Mouse (Mus musculus) CH12.LX (cell line): ENCODE results near the gene Nfatc2. TPM values are rescaled to one million over a fixed set of nuclear protein-coding genes. Genes with fewer than 3 reads are reported as not detected.

Experiments
- DNase-seq: peaks from one replicate; pipeline ENCODE4 v3.0.0-alpha.2; 2013; ENCODE audit errors: extremely low read depth
- H3K27ac ChIP-seq: 2 replicates; pipeline ENCODE4 v1.5.1; 2012; ENCODE audit warnings: low read depth, mild to moderate bottlenecking, control low read depth, moderate library complexity; ENCODE audit not compliant: insufficient read depth
- H3K27me3 ChIP-seq: replicated peaks from 2 replicates; pipeline ENCODE3; 2012; ENCODE audit warnings: inconsistent platforms
- H3K36me3 ChIP-seq, 2 experiments: replicated peaks in 1 of 2; 2 replicates each; pipeline versions ENCODE3 to v1.6.1; 2012; ENCODE audit warnings: inconsistent platforms in 1 of 2, low read length in 1 of 2, mild to moderate bottlenecking in 1 of 2, mixed read lengths in 1 of 2, moderate library complexity in 1 of 2; ENCODE audit not compliant: control insufficient read depth in 1 of 2, insufficient read depth in 1 of 2
- H3K4me1 ChIP-seq, 2 experiments: 2 replicates each; pipeline ENCODE4 v1.6.1; 2012; ENCODE audit warnings: inconsistent platforms in 1 of 2, moderate library complexity in 1 of 2; ENCODE audit not compliant: insufficient read depth in 2 of 2, control insufficient read depth in 1 of 2
- H3K4me2 ChIP-seq: 2 replicates; pipeline ENCODE4 v1.6.1; 2012; ENCODE audit warnings: low read depth, mild to moderate bottlenecking, control low read depth; ENCODE audit not compliant: poor library complexity, insufficient read depth, severe bottlenecking
- H3K4me3 ChIP-seq, 3 experiments: fragments of 150-350 bp in 1 of 3; sonication (generic) in 1 of 3; replicated peaks in 1 of 3; 2 replicates each; pipeline versions ENCODE3 to v1.5.1; 2011 to 2012; ENCODE audit warnings: low read depth in 2 of 3, low read length in 2 of 3, mild to moderate bottlenecking in 2 of 3, moderate library complexity in 2 of 3, control low read depth in 1 of 3, improper control_type of control experiment in 1 of 3, inconsistent platforms in 1 of 3, mixed read lengths in 1 of 3; ENCODE audit not compliant: poor library complexity in 1 of 3
- H3K79me2 ChIP-seq: replicated peaks from 2 replicates; pipeline ENCODE4 v1.6.1; 2012; ENCODE audit warnings: mild to moderate bottlenecking, moderate library complexity; ENCODE audit not compliant: control insufficient read depth, poor library complexity, insufficient read depth, severe bottlenecking; ENCODE audit errors: extremely low read depth
- H3K9ac ChIP-seq: 2 replicates; pipeline ENCODE4 v1.6.1; 2012; ENCODE audit warnings: low read depth, mild to moderate bottlenecking, control low read depth, moderate library complexity; ENCODE audit not compliant: insufficient read depth
- H3K9me3 ChIP-seq: replicated peaks from 2 replicates; pipeline ENCODE3; 2012; ENCODE audit warnings: low read length, inconsistent platforms, mixed read lengths
- BHLHE40 ChIP-seq: IDR thresholded peaks from 2 replicates; pipeline ENCODE4 v1.6.1; 2011; ENCODE audit warnings: mild to moderate bottlenecking, low read depth, low read length, improper control_type of control experiment
- CHD2 ChIP-seq: IDR thresholded peaks from 2 replicates; pipeline ENCODE4 v1.6.1; 2011; ENCODE audit warnings: low read length, improper control_type of control experiment
- CTCF ChIP-seq, 2 experiments: IDR thresholded peaks in 1 of 2; conservative IDR thresholded peaks in 1 of 2; 2 replicates each; pipeline ENCODE4 v1.5.1; 2011 to 2012; ENCODE audit warnings: low read depth in 2 of 2, low read length in 2 of 2, improper control_type of control experiment in 1 of 2, inconsistent platforms in 1 of 2, mild to moderate bottlenecking in 1 of 2, moderate library complexity in 1 of 2
- ELF1 ChIP-seq: IDR thresholded peaks from 2 replicates; pipeline ENCODE4 v1.6.1; 2014; ENCODE audit warnings: low read depth, mild to moderate bottlenecking, inconsistent platforms, low read length, improper control_type of control experiment
- EP300 ChIP-seq: IDR thresholded peaks from 2 replicates; pipeline ENCODE4 v1.6.1; 2011; ENCODE audit warnings: low read length, improper control_type of control experiment
- HCFC1 ChIP-seq: IDR thresholded peaks from 2 replicates; pipeline ENCODE4 v1.6.1; 2012; ENCODE audit warnings: low read depth, mild to moderate bottlenecking, inconsistent platforms, low read length, improper control_type of control experiment
- IRF4 ChIP-seq: IDR thresholded peaks from 2 replicates; pipeline ENCODE4 v1.6.1; 2014; ENCODE audit warnings: low read depth, mild to moderate bottlenecking, inconsistent platforms, low read length, improper control_type of control experiment
- KAT2A ChIP-seq: IDR thresholded peaks from 2 replicates; pipeline ENCODE4 v1.6.1; 2012; ENCODE audit warnings: low read length, improper control_type of control experiment, inconsistent platforms; ENCODE audit not compliant: insufficient replicate concordance
- MXI1 ChIP-seq: IDR thresholded peaks from 2 replicates; pipeline ENCODE4 v1.6.1; 2011; ENCODE audit warnings: mild to moderate bottlenecking, low read depth, low read length, improper control_type of control experiment
- MYC ChIP-seq: IDR thresholded peaks from 2 replicates; pipeline ENCODE4 v1.6.1; 2011; ENCODE audit warnings: low read depth, mild to moderate bottlenecking, improper control_type of control experiment, low read length
- PAX5 ChIP-seq: IDR thresholded peaks from 2 replicates; pipeline ENCODE4 v1.6.1; 2012; ENCODE audit warnings: low read length, inconsistent platforms, mixed read lengths
- POLR2A ChIP-seq: IDR thresholded peaks from 2 replicates; pipeline ENCODE4 v1.6.1; 2011; ENCODE audit warnings: low read depth, mild to moderate bottlenecking, improper control_type of control experiment, low read length
- RAD21 ChIP-seq: IDR thresholded peaks from 2 replicates; pipeline ENCODE4 v1.6.1; 2011; ENCODE audit warnings: low read depth, mild to moderate bottlenecking, low read length, improper control_type of control experiment, moderate library complexity
- SIN3A ChIP-seq: IDR thresholded peaks from 2 replicates; pipeline ENCODE4 v1.6.1; 2012; ENCODE audit warnings: low read length, improper control_type of control experiment, inconsistent platforms
- SMC3 ChIP-seq: IDR thresholded peaks from 2 replicates; pipeline ENCODE4 v1.6.1; 2011; ENCODE audit warnings: low read depth, low read length, improper control_type of control experiment
- TBP ChIP-seq: conservative IDR thresholded peaks from 2 replicates; pipeline ENCODE4 v1.6.1; 2011; ENCODE audit warnings: low read depth, low read length, improper control_type of control experiment
- TCF12 ChIP-seq: IDR thresholded peaks from 2 replicates; pipeline ENCODE4 v1.6.1; 2014; ENCODE audit warnings: low read depth, mild to moderate bottlenecking, inconsistent platforms, low read length, improper control_type of control experiment
- UBTF ChIP-seq: IDR thresholded peaks from 2 replicates; pipeline ENCODE4 v1.6.1; 2012; ENCODE audit warnings: low read depth, mild to moderate bottlenecking, inconsistent platforms, low read length, improper control_type of control experiment, moderate library complexity
- USF1 ChIP-seq: IDR thresholded peaks from 2 replicates; pipeline ENCODE4 v1.6.1; 2014; ENCODE audit warnings: low read depth, mild to moderate bottlenecking, inconsistent platforms, low read length, improper control_type of control experiment
- ZC3H11A ChIP-seq: IDR thresholded peaks from 2 replicates; pipeline ENCODE4 v1.6.1; 2012; ENCODE audit warnings: low read depth, mild to moderate bottlenecking, inconsistent platforms, low read length, improper control_type of control experiment
- ZMIZ1 ChIP-seq: IDR thresholded peaks from 2 replicates; pipeline ENCODE4 v1.6.1; 2012; ENCODE audit warnings: low read depth, mild to moderate bottlenecking, inconsistent platforms, low read length, improper control_type of control experiment
- ZNF384 ChIP-seq: IDR thresholded peaks from 2 replicates; pipeline ENCODE4 v1.6.1; 2012; ENCODE audit warnings: low read depth, low read length, improper control_type of control experiment, inconsistent platforms
- dilution Hi-C: fragments of 300-500 bp; cut with MboI; formaldehyde crosslinking; loops from 2 replicates; pipeline ENCODE4 v1.14.3; 2020; ENCODE audit warnings: low sequenced_read_pairs; ENCODE audit not compliant: extremely low pct_unique_long_range_greater_than_20kb, extremely low pct_ligation_motif_present
- in situ Hi-C: fragments of 300-500 bp; cut with MboI; formaldehyde crosslinking; loops from 3 replicates; pipeline ENCODE4 v1.14.3; 2019; ENCODE audit warnings: low sequenced_read_pairs, low pct_ligation_motif_present, low pct_unique_long_range_greater_than_20kb, mixed read lengths
- polyA plus RNA-seq: library from polyadenylated mRNA; unstranded; fragments of >175 nt; gene quantifications from 2 replicates; pipeline ENCODE4 v1.2.1, GENCODE M21; 2012; ENCODE audit warnings: low read depth; ENCODE audit not compliant: insufficient read length
- total RNA-seq, 2 experiments: library from RNA; depleted of rRNA; stranded (reverse); fragments of 300-350 nt in 1 of 2; fragments of >200 nt in 1 of 2; gene quantifications; 2 replicates each; pipeline ENCODE4 v1.2.3; 2012 to 2014

Gene Nfatc2
- total and polyA plus RNA-seq, 3 experiments: 1.8 to 4.8 (median 3.6) TPM

- Histone ChIP-seq H3K4me2 (no peak overlapping the region), H3K4me1 (peaks cover 10 to 81% of the 10 kb centered on the region in 2 experiments), H3K27ac (no peak overlapping the region), H3K9ac (no peak overlapping the region), H3K79me2 (no peaks in the 10 kb centered on the region), H3K27me3 (no peaks in the 10 kb centered on the region), H3K4me3 (no peak overlapping the region), H3K36me3 (peaks cover 29 to 75% of the 10 kb centered on the region in 2 experiments), H3K9me3 (no peaks in the 10 kb centered on the region)
- in situ Hi-C loops (no loop called here), dilution Hi-C loops (no loop called here)
- TF ChIP-seq MYC: no peak
- no peak for TF ChIP-seq KAT2A
- no peak for TF ChIP-seq ZMIZ1
- TF ChIP-seq SMC3: no peak
- DNase-seq: no peak
These were observed 76.5 kb downstream of the Nfatc2 start for GRCm38 (mm10) chr2:168524905-168525381.

GRCm38 (mm10) chr2:168522247-168522646 is 79.2 kb downstream of the Nfatc2 start:
- Histone ChIP-seq H3K27me3 (no peaks in the 10 kb centered on the region), H3K4me2 (no peak overlapping the region), H3K36me3 (peaks cover 18 to 78% of the 10 kb centered on the region in 2 experiments), H3K9ac (no peak overlapping the region), H3K79me2 (no peaks in the 10 kb centered on the region), H3K27ac (no peak overlapping the region), H3K4me3 (no peak overlapping the region), H3K4me1 (peaks cover 10 to 59% of the 10 kb centered on the region in 2 experiments), H3K9me3 (no peaks in the 10 kb centered on the region)
- in situ Hi-C loops: no loop called here
- peak; percentile 39 for DNase-seq
- dilution Hi-C loops: no loop called here
- peak; percentile 17; the same call in 1 of the 2 replicates for TF ChIP-seq TCF12
- no peak for TF ChIP-seq RAD21
- peak; percentile 43; the same call in 1 of the 2 replicates for TF ChIP-seq IRF4
- TF ChIP-seq BHLHE40: peak; percentile 42

GRCm38 (mm10) chr2:168520771-168521170 is 80.7 kb downstream of the Nfatc2 start:
- H3K36me3 ChIP-seq: peaks cover 18 to 83% of the 10 kb centered on the region in 2 experiments
- DNase-seq: no peak
- no peaks in the 10 kb centered on the region for H3K27me3 ChIP-seq
- H3K9me3 ChIP-seq: no peaks in the 10 kb centered on the region
- TF ChIP-seq RAD21 (no peak), ZC3H11A (no peak), CHD2 (no peak), USF1 (no peak), PAX5 (no peak), ZNF384 (no peak), MXI1 (no peak), UBTF (no peak), ZMIZ1 (no peak), TBP (no peak), EP300 (no peak), POLR2A (no peak), TCF12 (no peak), SIN3A (no peak), HCFC1 (no peak), ELF1 (no peak), KAT2A (no peak), CTCF (conservative IDR thresholded peaks at IDR 0.05 in 1 of 2, IDR thresholded peaks at IDR 0.05 in 1 of 2; ENCODE audit: low read depth in 2 of 2, low read length in 2 of 2) (no peak)
- H3K79me2 ChIP-seq: no peaks in the 10 kb centered on the region
- dilution Hi-C loops (no loop called here), in situ Hi-C loops (no loop called here)
- no peak overlapping the region for H3K4me2 ChIP-seq
- peaks cover 10 to 46% of the 10 kb centered on the region in 2 experiments; a peak in 3 of 4 replicates for H3K4me1 ChIP-seq
- H3K9ac ChIP-seq: no peak overlapping the region
- no peak overlapping the region for H3K27ac ChIP-seq
- no peak overlapping the region for H3K4me3 ChIP-seq
